Mouse (Mus musculus): ENCODE results near the gene Sptbn2. TPM values are rescaled to one million over a fixed set of nuclear protein-coding genes. Genes with fewer than 3 reads are reported as not detected.

Sptbn2 gene
- polyA plus RNA-seq, 1 experiment from 2014 or later, result 3.7 TPM

- Histone ChIP-seq H3K27me3 (replicated peaks; ENCODE audit: control insufficient read depth, insufficient read depth, low read length) (no peaks in the 10 kb centered on the region), H3K4me1 (ENCODE audit: control insufficient read depth, insufficient read depth, low read length) (no peaks in the 10 kb centered on the region), H3K36me3 (ENCODE audit: control insufficient read depth, insufficient read depth, low read length) (peaks cover 56% of the 10 kb centered on the region), H3K9ac (ENCODE audit: low read depth, low read length) (no peak overlapping the region), H3K4me2 (ENCODE audit: low read depth, low read length) (no peak overlapping the region), H3K9me3 (ENCODE audit: control insufficient read depth, low read length) (no peaks in the 10 kb centered on the region), H3K4me3 (ENCODE audit: low read depth, low read length) (no peak overlapping the region), H3K27ac (replicated peaks; ENCODE audit: low read depth, low read length) (no peak overlapping the region)
- ATAC-seq (ENCODE audit: low read depth), result no peak
- DNase-seq (ENCODE audit: low spot score), result no peak
- 93% methylated on average over 2 of the region's 2 CpGs for WGBS
These were observed 86.9 kb downstream of the Sptbn2 start for GRCm38 (mm10) chr19:4797846-4798245.

- DNase-seq (ENCODE audit: low spot score), result no peak
- Histone ChIP-seq H3K4me1 (ENCODE audit: control insufficient read depth, insufficient read depth, low read length) (no peaks in the 10 kb centered on the region), H3K36me3 (ENCODE audit: control insufficient read depth, insufficient read depth, low read length) (peaks cover 66% of the 10 kb centered on the region), H3K4me2 (ENCODE audit: low read depth, low read length) (no peak overlapping the region), H3K27ac (replicated peaks; ENCODE audit: low read depth, low read length) (no peak overlapping the region), H3K4me3 (ENCODE audit: low read depth, low read length) (no peak overlapping the region), H3K9me3 (ENCODE audit: control insufficient read depth, low read length) (no peaks in the 10 kb centered on the region), H3K9ac (ENCODE audit: low read depth, low read length) (no peak overlapping the region), H3K27me3 (replicated peaks; ENCODE audit: control insufficient read depth, insufficient read depth, low read length) (no peaks in the 10 kb centered on the region)
- ATAC-seq (ENCODE audit: low read depth), result no peak
- WGBS, result 93% methylated on average over 5 of the region's 5 CpGs
These were observed 88.1 kb downstream of the Sptbn2 start for GRCm38 (mm10) chr19:4799083-4799482.

Other genes with a start within 250 kb of the Sptbn2 start
- 0.90 and 1.9 TPM in 2 replicates for gene Syt12, start 233.7 kb upstream of the Sptbn2 start, polyA plus RNA-seq (2014; fragmentation: Nextera tagmentation; extraction: Ambion mirVana)
- gene 2010003K11Rik, start 212.6 kb upstream of the Sptbn2 start, polyA plus RNA-seq (2014; fragmentation: Nextera tagmentation; extraction: Ambion mirVana), result not detected in 2 replicates
- 18.4 TPM in 2 replicates for gene Pcx, start 200.7 kb upstream of the Sptbn2 start, polyA plus RNA-seq (2014; fragmentation: Nextera tagmentation; extraction: Ambion mirVana)
- gene Lrfn4, start 95.5 kb upstream of the Sptbn2 start, polyA plus RNA-seq (2014; fragmentation: Nextera tagmentation; extraction: Ambion mirVana), result 7.4 and 9.7 TPM in 2 replicates
- gene Rce1, start 85.5 kb upstream of the Sptbn2 start, polyA plus RNA-seq (2014; fragmentation: Nextera tagmentation; extraction: Ambion mirVana), result 52.1 and 62.8 TPM in 2 replicates
- 3.9 and 4.6 TPM in 2 replicates for gene Gm960, start 12.5 kb upstream of the Sptbn2 start, polyA plus RNA-seq (2014; fragmentation: Nextera tagmentation; extraction: Ambion mirVana)
- 41.1 and 50.0 TPM in 2 replicates for gene Rbm4b, start 45.3 kb downstream of the Sptbn2 start, polyA plus RNA-seq (2014; fragmentation: Nextera tagmentation; extraction: Ambion mirVana)
- gene Rbm4, start 82.7 kb downstream of the Sptbn2 start, polyA plus RNA-seq (2014; fragmentation: Nextera tagmentation; extraction: Ambion mirVana), result 68.6 and 72.0 TPM in 2 replicates
- 14.9 and 17.1 TPM in 2 replicates for gene Gm21992, start 100.4 kb downstream of the Sptbn2 start, polyA plus RNA-seq (2014; fragmentation: Nextera tagmentation; extraction: Ambion mirVana)
- gene Rbm14, start 100.5 kb downstream of the Sptbn2 start, polyA plus RNA-seq (2014; fragmentation: Nextera tagmentation; extraction: Ambion mirVana), result 61.5 and 65.3 TPM in 2 replicates
- gene Ccs, start 128.2 kb downstream of the Sptbn2 start, polyA plus RNA-seq (2014; fragmentation: Nextera tagmentation; extraction: Ambion mirVana), result 48.3 and 54.1 TPM in 2 replicates
- 0.54 and 0.64 TPM in 2 replicates for gene Ccdc87, start 128.2 kb downstream of the Sptbn2 start, polyA plus RNA-seq (2014; fragmentation: Nextera tagmentation; extraction: Ambion mirVana)
- gene Ctsf, start 144.0 kb downstream of the Sptbn2 start, polyA plus RNA-seq (2014; fragmentation: Nextera tagmentation; extraction: Ambion mirVana), result 44.1 and 50.4 TPM in 2 replicates
- gene Actn3, start 166.7 kb downstream of the Sptbn2 start, polyA plus RNA-seq (2014; fragmentation: Nextera tagmentation; extraction: Ambion mirVana), result 21.4 TPM in 2 replicates
- 8.6 and 11.6 TPM in 2 replicates for gene Zdhhc24, start 167.5 kb downstream of the Sptbn2 start, polyA plus RNA-seq (2014; fragmentation: Nextera tagmentation; extraction: Ambion mirVana)
- 4.2 and 5.6 TPM in 2 replicates for gene Bbs1, start 195.5 kb downstream of the Sptbn2 start, polyA plus RNA-seq (2014; fragmentation: Nextera tagmentation; extraction: Ambion mirVana)
- gene Dpp3, start 217.1 kb downstream of the Sptbn2 start, polyA plus RNA-seq (2014; fragmentation: Nextera tagmentation; extraction: Ambion mirVana), result 78.8 and 95.0 TPM in 2 replicates
- gene Peli3, start 232.0 kb downstream of the Sptbn2 start, polyA plus RNA-seq (2014; fragmentation: Nextera tagmentation; extraction: Ambion mirVana), result 2.0 and 2.3 TPM in 2 replicates